ENCODE assay signal across 9 mouse cellular contexts in genomic region chr9:48744916-48745315, GRCm38 (mm10).
DNase-seq lines count a peak whose midpoint lies in the region; ATAC-seq and TF ChIP-seq lines count a peak whose summit lies in the region.
"Had no signal": no experiment of that assay in that cellular context is flagged by ENCODE, and none has a peak within 500 bp of the region (broad histone marks: within the 10 kb centered on the region; RNA-seq: fewer than 3 reads in every experiment).

No protein-coding gene starts in this region.

- peak; percentile 63 for DNase-seq in kidney, adult 9 months
- DNase-seq in gastrocnemius, adult 2 months = peak; percentile 90
- peak; percentile 66 for DNase-seq in stomach, postnatal 0 days (ENCODE audit: low spot score)
- DNase-seq in forebrain, postnatal 0 days = no peak
- DNase-seq in embryo, embryonic 10.5 days (ENCODE audit: low spot score) = no peak

- ATAC-seq in kidney, embryonic 14.5 days (ENCODE audit: low FRiP score, low TSS enrichment) = no peak
- peak; percentile 75 for ATAC-seq in liver, embryonic 15.5 days (ENCODE audit: insufficient read depth)
- peak; percentile 44; the same call in 1 of the 2 replicates for ATAC-seq in stomach, postnatal 0 days (ENCODE audit: low FRiP score, low TSS enrichment)
- no peak for ATAC-seq in forebrain, postnatal 0 days
- no peak for ATAC-seq in erythroid progenitor cell, adult 5-6 weeks (replicated peaks; ENCODE audit: low FRiP score, poor library complexity, severe bottlenecking)

- H3K4me3 ChIP-seq in kidney, embryonic 14.5 days (ENCODE audit: low read length) = no peak overlapping the region
- peak overlapping the region; percentile 25 for H3K4me3 ChIP-seq in gastrocnemius, adult 2 months
- H3K4me3 ChIP-seq in liver, embryonic 15.5 days (replicated peaks) = no peak overlapping the region
- H3K4me3 ChIP-seq in stomach, postnatal 0 days (ENCODE audit: low read depth, low read length) = no peak overlapping the region
- H3K4me3 ChIP-seq in forebrain, postnatal 0 days (ENCODE audit: low read depth, low read length) = no peak overlapping the region
- H3K4me3 ChIP-seq: heart, embryonic 15.5 days had no signal

- no peaks in the 10 kb centered on the region for H3K9me3 ChIP-seq in kidney, embryonic 14.5 days (ENCODE audit: control insufficient read depth, low read length)
- H3K9me3 ChIP-seq in liver, embryonic 15.5 days (replicated peaks) = no peaks in the 10 kb centered on the region
- no peaks in the 10 kb centered on the region for H3K9me3 ChIP-seq in stomach, postnatal 0 days (ENCODE audit: control insufficient read depth, low read length)
- no peaks in the 10 kb centered on the region for H3K9me3 ChIP-seq in forebrain, postnatal 0 days (ENCODE audit: low read length)
- H3K9me3 ChIP-seq: heart, embryonic 15.5 days had no signal

- TF ChIP-seq CTCF in gastrocnemius, adult 2 months (IDR thresholded peaks at IDR 0.05) = no peak
- TF ChIP-seq CTCF in stomach, postnatal 0 days (IDR thresholded peaks at IDR 0.05; ENCODE audit: low read depth) = no peak
- no peak for TF ChIP-seq CTCF in forebrain, postnatal 0 days (IDR thresholded peaks at IDR 0.05; ENCODE audit: low read depth)

- 70% methylated on average over 13 of the region's 13 CpGs for WGBS in kidney, embryonic 14.5 days
- WGBS in liver, embryonic 15.5 days (ENCODE audit: insufficient replicate concordance) = 17% methylated on average over 13 of the region's 13 CpGs
- WGBS in stomach, postnatal 0 days = 41% methylated on average over 13 of the region's 13 CpGs
- WGBS in forebrain, postnatal 0 days = 79% methylated on average over 13 of the region's 13 CpGs

- intact Hi-C loops in gastrocnemius, adult 2 months (cut with DNase I) = no loop called here

- no peak overlapping the region for H3K4me2 ChIP-seq in kidney, embryonic 14.5 days (replicated peaks; ENCODE audit: low read depth, low read length)
- peak overlapping the region; percentile 50 for H3K4me2 ChIP-seq in liver, embryonic 15.5 days
- no peak overlapping the region for H3K4me2 ChIP-seq in stomach, postnatal 0 days (replicated peaks; ENCODE audit: low read depth)
- no peak overlapping the region for H3K4me2 ChIP-seq in forebrain, postnatal 0 days (ENCODE audit: low read depth)
- H3K4me2 ChIP-seq: heart, embryonic 15.5 days had no signal

- TF ChIP-seq EP300 in stomach, postnatal 0 days (optimal IDR thresholded peaks at IDR 0.05) = no peak

- no peaks in the 10 kb centered on the region for H3K36me3 ChIP-seq in kidney, embryonic 14.5 days (ENCODE audit: control insufficient read depth, insufficient read depth, low read length)
- no peaks in the 10 kb centered on the region for H3K36me3 ChIP-seq in liver, embryonic 15.5 days (replicated peaks)
- no peaks in the 10 kb centered on the region for H3K36me3 ChIP-seq in stomach, postnatal 0 days (ENCODE audit: control insufficient read depth, insufficient read depth, low read length)
- no peaks in the 10 kb centered on the region for H3K36me3 ChIP-seq in forebrain, postnatal 0 days (ENCODE audit: insufficient read depth)
- H3K36me3 ChIP-seq: heart, embryonic 15.5 days had no signal

- H3K9ac ChIP-seq in kidney, embryonic 14.5 days (ENCODE audit: low read depth, low read length) = no peak overlapping the region
- no peak overlapping the region for H3K9ac ChIP-seq in liver, embryonic 15.5 days
- H3K9ac ChIP-seq in stomach, postnatal 0 days (ENCODE audit: low read length) = no peak overlapping the region
- no peak overlapping the region for H3K9ac ChIP-seq in forebrain, postnatal 0 days
- H3K9ac ChIP-seq: heart, embryonic 15.5 days had no signal

- no peaks in the 10 kb centered on the region for H3K27me3 ChIP-seq in kidney, embryonic 14.5 days (ENCODE audit: control insufficient read depth, insufficient read depth, low read length)
- H3K27me3 ChIP-seq in liver, embryonic 15.5 days = no peaks in the 10 kb centered on the region
- no peaks in the 10 kb centered on the region for H3K27me3 ChIP-seq in stomach, postnatal 0 days (ENCODE audit: control insufficient read depth, insufficient read depth, low read length)
- no peaks in the 10 kb centered on the region for H3K27me3 ChIP-seq in forebrain, postnatal 0 days (ENCODE audit: insufficient read depth, low read length)

- H3K27ac ChIP-seq in kidney, embryonic 14.5 days (ENCODE audit: low read depth, low read length) = no peak overlapping the region
- peak overlapping the region; percentile 100 for H3K27ac ChIP-seq in gastrocnemius, adult 2 months
- peak overlapping the region; percentile 24; the same call in 1 of the 2 replicates for H3K27ac ChIP-seq in liver, embryonic 15.5 days (replicated peaks)
- peak overlapping the region; percentile 65 for H3K27ac ChIP-seq in stomach, postnatal 0 days (replicated peaks)
- H3K27ac ChIP-seq in forebrain, postnatal 0 days (ENCODE audit: low read depth, low read length) = no peak overlapping the region
- H3K27ac ChIP-seq: heart, embryonic 15.5 days had no signal

- H3K4me1 ChIP-seq in kidney, embryonic 14.5 days (ENCODE audit: control insufficient read depth, insufficient read depth, low read length) = peaks cover 15% of the 10 kb centered on the region
- H3K4me1 ChIP-seq in liver, embryonic 15.5 days (replicated peaks) = peaks cover 30% of the 10 kb centered on the region
- peaks cover 9% of the 10 kb centered on the region; the same call in 1 of the 2 replicates for H3K4me1 ChIP-seq in stomach, postnatal 0 days (replicated peaks; ENCODE audit: control insufficient read depth, insufficient read depth)
- H3K4me1 ChIP-seq in forebrain, postnatal 0 days (ENCODE audit: insufficient read depth) = peaks cover 7% of the 10 kb centered on the region

Comparison
In these comparisons a context has a peak if more than half of its experiments do, and no peak if none do; other contexts are left out.
1. DNase-seq: peak in kidney, adult 9 months (single experiment), gastrocnemius, adult 2 months (single experiment) and stomach, postnatal 0 days (single experiment); none in forebrain, postnatal 0 days (single experiment) and embryo, embryonic 10.5 days (single experiment).
2. ATAC-seq: peak in liver, embryonic 15.5 days (single experiment) and stomach, postnatal 0 days (single experiment); none in kidney, embryonic 14.5 days (single experiment), forebrain, postnatal 0 days (single experiment) and erythroid progenitor cell, adult 5-6 weeks (single experiment).
3. H3K27ac ChIP-seq: peak in gastrocnemius, adult 2 months (single experiment), liver, embryonic 15.5 days (single experiment) and stomach, postnatal 0 days (single experiment); none in kidney, embryonic 14.5 days (single experiment) and forebrain, postnatal 0 days (single experiment).